Mouse (Mus musculus): Measurements from ENCODE around the gene Rbbp8nl. TPM values are rescaled to one million over a fixed set of nuclear protein-coding genes. Genes with fewer than 3 reads are reported as not detected.

The Rbbp8nl gene
- polyA plus RNA-seq, 1 experiment from 2014 or later: not detected

DNA sequence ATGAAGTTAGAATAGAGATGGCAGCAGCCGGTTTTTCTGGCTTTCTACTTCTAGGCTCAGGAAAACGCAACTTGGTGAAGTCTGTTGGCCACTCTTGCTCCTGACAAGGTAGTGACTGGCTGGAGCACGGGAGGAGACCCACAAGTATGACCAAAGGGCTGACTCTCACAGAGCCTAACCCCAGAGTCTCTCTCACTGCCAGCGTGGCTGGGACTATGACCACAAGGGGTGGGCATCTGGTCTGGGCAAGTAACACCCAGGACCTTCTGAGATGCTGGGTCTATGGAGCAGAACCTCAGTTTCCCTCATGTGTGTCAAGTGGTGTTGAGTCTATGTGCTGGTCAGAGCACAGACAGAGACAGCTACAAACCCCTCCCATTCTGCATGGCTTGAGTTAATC is 13.3 kb downstream of the Rbbp8nl start:
- peaks cover 12% of the 10 kb centered on the region for H3K4me1 ChIP-seq (ENCODE audit: control insufficient read depth, insufficient read depth, low read length)

DNA sequence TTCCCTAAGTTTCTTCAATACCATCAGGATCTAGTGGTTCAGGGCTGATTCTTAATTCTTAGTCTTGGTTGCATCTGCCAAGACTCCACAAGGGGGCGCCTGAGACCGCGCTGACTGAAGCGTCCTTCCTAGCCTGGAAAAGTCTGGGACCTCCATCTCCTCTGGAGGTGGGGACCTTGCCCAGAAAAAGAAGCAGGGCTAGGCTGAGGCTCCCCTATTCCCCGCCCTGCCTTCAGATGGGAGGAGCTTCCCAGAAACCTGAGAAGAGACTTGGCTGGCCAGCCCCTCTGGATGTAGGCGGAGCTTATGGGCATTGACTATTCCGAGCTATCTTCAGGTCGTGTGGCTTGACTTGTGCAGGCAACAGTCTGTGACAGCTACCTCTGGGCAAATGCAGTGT is 13.8 kb downstream of the Rbbp8nl start:
- Histone ChIP-seq H3K9me3 (replicated peaks; ENCODE audit: control insufficient read depth, low read length) (no peaks in the 10 kb centered on the region), H3K27me3 (replicated peaks; ENCODE audit: control insufficient read depth, insufficient read depth, low read length) (no peaks in the 10 kb centered on the region), H3K4me3 (ENCODE audit: low read depth, low read length) (no peak overlapping the region), H3K4me2 (ENCODE audit: low read length) (no peak overlapping the region), H3K4me1 (ENCODE audit: control insufficient read depth, insufficient read depth, low read length) (peaks cover 12% of the 10 kb centered on the region), H3K36me3 (ENCODE audit: control insufficient read depth, insufficient read depth, low read length) (no peaks in the 10 kb centered on the region), H3K27ac (ENCODE audit: low read depth, low read length) (no peak overlapping the region), H3K9ac (ENCODE audit: low read length) (no peak overlapping the region)
- ATAC-seq (0 out of 2 replicates have a peak, but pooled peaks have one; percentile 16), DNase-seq (ENCODE audit: low spot score) (peak; percentile 91)
- WGBS: under 1% methylated on average over 8 of the region's 8 CpGs

More for the DNA sequence above, 13.3 kb downstream of the Rbbp8nl start:
- 56% methylated on average over 4 of the region's 4 CpGs for WGBS
- Histone ChIP-seq H3K9ac (ENCODE audit: low read length) (no peak overlapping the region), H3K4me2 (ENCODE audit: low read length) (no peak overlapping the region), H3K27me3 (replicated peaks; ENCODE audit: control insufficient read depth, insufficient read depth, low read length) (no peaks in the 10 kb centered on the region), H3K9me3 (replicated peaks; ENCODE audit: control insufficient read depth, low read length) (no peaks in the 10 kb centered on the region), H3K27ac (ENCODE audit: low read depth, low read length) (no peak overlapping the region), H3K4me3 (ENCODE audit: low read depth, low read length) (no peak overlapping the region), H3K36me3 (ENCODE audit: control insufficient read depth, insufficient read depth, low read length) (no peaks in the 10 kb centered on the region)
- DNase-seq (ENCODE audit: low spot score): no peak
- no peak for ATAC-seq

- Histone ChIP-seq H3K4me3 (ENCODE audit: low read depth, low read length) (no peak overlapping the region), H3K9ac (ENCODE audit: low read length) (no peak overlapping the region), H3K27me3 (replicated peaks; ENCODE audit: control insufficient read depth, insufficient read depth, low read length) (no peaks in the 10 kb centered on the region), H3K27ac (ENCODE audit: low read depth, low read length) (no peak overlapping the region), H3K4me1 (ENCODE audit: control insufficient read depth, insufficient read depth, low read length) (peaks cover 12% of the 10 kb centered on the region), H3K9me3 (replicated peaks; ENCODE audit: control insufficient read depth, low read length) (no peaks in the 10 kb centered on the region), H3K36me3 (ENCODE audit: control insufficient read depth, insufficient read depth, low read length) (peaks cover 5% of the 10 kb centered on the region; the same call in 1 of the 2 replicates), H3K4me2 (ENCODE audit: low read length) (no peak overlapping the region)
- WGBS: 87% methylated on average over 2 of the region's 2 CpGs
- DNase-seq (ENCODE audit: low spot score) (no peak), ATAC-seq (no peak)
Observed at GRCm38 (mm10) chr2:180274523-180274922, 15.2 kb downstream of the Rbbp8nl start.

DNA sequence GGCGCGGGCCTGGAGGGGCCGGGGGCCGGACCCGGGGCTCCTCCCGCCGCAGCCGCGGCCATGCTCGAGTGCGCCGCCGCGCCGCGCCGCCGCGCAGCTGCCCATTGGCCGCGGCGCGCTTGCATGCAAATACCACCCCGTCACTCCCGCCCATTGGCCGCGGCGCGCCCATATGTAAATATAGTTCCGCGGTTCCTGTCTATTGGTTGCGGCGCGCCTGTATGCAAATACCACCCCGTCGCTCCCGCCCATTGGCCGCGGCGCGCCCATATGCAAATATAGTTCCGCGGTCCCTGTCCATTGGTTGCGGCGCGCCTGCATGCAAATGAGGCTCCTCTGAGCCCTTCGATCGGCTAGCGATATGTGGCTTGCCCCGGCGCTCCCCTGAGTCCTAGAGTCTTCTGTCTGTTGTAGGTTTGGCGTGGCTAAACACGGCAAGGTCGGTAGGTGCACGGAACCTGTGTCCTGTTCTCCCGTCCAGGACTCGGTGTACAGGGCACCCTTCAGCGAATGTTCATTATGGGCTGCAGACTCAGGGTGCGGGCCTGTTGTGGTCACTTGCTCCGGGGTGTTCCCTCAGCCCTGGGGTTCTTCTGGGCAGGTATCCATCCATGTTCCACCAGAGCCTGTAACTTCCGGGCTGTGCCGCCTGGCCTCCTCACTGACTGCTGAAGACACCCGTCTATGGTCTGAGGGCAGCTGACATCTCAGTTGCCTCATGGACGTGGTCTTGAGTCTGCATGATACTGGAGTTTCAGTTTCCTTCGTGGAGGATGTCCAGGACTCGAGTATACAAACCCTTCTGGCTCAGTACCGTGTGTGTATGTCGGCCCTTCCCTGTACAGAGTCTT is 16.1 kb downstream of the Rbbp8nl start, which contains the start of gene Cables2:
Gene Cables2 (minus strand): TSS at position 103 of the 851 bp plus-strand sequence.
- Histone ChIP-seq H3K4me2 (ENCODE audit: low read length) (peak within 1 kb of the TSS; percentile 97), H3K9me3 (replicated peaks; ENCODE audit: control insufficient read depth, low read length) (no peaks in the 10 kb centered on the region), H3K4me1 (ENCODE audit: control insufficient read depth, insufficient read depth, low read length) (peaks cover 12% of the 10 kb centered on the region), H3K27me3 (replicated peaks; ENCODE audit: control insufficient read depth, insufficient read depth, low read length) (no peaks in the 10 kb centered on the region), H3K9ac (ENCODE audit: low read length) (peak within 1 kb of the TSS; percentile 93), H3K4me3 (ENCODE audit: low read depth, low read length) (peak within 1 kb of the TSS; percentile 81), H3K27ac (ENCODE audit: low read depth, low read length) (peak within 1 kb of the TSS; percentile 58), H3K36me3 (ENCODE audit: control insufficient read depth, insufficient read depth, low read length) (peaks cover 7% of the 10 kb centered on the region; the same call in 1 of the 2 replicates)
- 9% methylated on average over 55 of the region's 68 CpGs for WGBS
- ATAC-seq (peak; percentile 97), DNase-seq (ENCODE audit: low spot score) (peak; percentile 99)

GRCm38 (mm10) chr2:180272884-180273321 is 16.8 kb downstream of the Rbbp8nl start:
- peak overlapping the region; percentile 81 for H3K4me3 ChIP-seq (ENCODE audit: low read depth, low read length)
- no peaks in the 10 kb centered on the region for H3K27me3 ChIP-seq (replicated peaks; ENCODE audit: control insufficient read depth, insufficient read depth, low read length)
- no peaks in the 10 kb centered on the region for H3K9me3 ChIP-seq (replicated peaks; ENCODE audit: control insufficient read depth, low read length)
- peak overlapping the region; percentile 93 for H3K9ac ChIP-seq (ENCODE audit: low read length)
- under 1% methylated on average over 26 of the region's 37 CpGs for WGBS
- peaks cover 12% of the 10 kb centered on the region for H3K4me1 ChIP-seq (ENCODE audit: control insufficient read depth, insufficient read depth, low read length)
- peaks cover 7% of the 10 kb centered on the region; the same call in 1 of the 2 replicates for H3K36me3 ChIP-seq (ENCODE audit: control insufficient read depth, insufficient read depth, low read length)
- H3K4me2 ChIP-seq (ENCODE audit: low read length): peak overlapping the region; percentile 97
- peak overlapping the region; percentile 58 for H3K27ac ChIP-seq (ENCODE audit: low read depth, low read length)
- peak; percentile 49 for ATAC-seq
- DNase-seq (ENCODE audit: low spot score): peak; percentile 38

DNA sequence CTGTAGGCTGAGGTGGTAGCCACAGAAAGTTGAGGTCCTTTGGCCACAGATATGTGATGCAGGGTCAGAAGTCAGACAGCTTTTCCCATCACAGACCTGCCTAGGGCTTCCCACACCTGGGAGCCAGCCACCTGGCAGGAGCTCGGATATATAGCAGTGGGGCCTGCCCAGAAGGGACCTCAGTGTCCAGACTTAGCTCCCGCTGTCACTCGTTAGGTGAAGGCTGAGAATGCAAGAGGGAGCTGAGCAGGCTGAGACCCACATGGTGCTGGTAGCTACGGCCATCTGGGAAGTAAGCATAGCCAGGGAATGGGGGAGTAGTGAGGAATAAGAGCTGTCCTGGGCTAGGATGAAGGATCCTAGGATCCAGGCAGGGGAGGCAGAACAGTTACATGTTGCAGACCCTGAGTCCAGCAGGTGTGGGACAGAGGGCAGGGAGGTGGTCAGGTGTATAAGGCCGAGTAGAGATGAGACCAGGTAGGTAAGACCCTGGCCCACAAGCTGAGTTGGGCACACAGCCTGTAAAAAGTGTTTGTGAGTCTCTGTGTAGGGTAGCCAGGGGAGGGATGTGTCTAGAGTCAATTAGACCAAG is 17.8 kb downstream of the Rbbp8nl start:
- peaks cover 12% of the 10 kb centered on the region for H3K4me1 ChIP-seq (ENCODE audit: control insufficient read depth, insufficient read depth, low read length)
- peak overlapping the region; percentile 97 for H3K4me2 ChIP-seq (ENCODE audit: low read length)
- DNase-seq (ENCODE audit: low spot score) (no peak), ATAC-seq (no peak)
- WGBS: 70% methylated on average over 5 of the region's 5 CpGs
- H3K4me3 ChIP-seq (ENCODE audit: low read depth, low read length): peak overlapping the region; percentile 81; the same call in 1 of the 2 replicates
- H3K9me3 ChIP-seq (replicated peaks; ENCODE audit: control insufficient read depth, low read length): no peaks in the 10 kb centered on the region
- H3K27ac ChIP-seq (ENCODE audit: low read depth, low read length): no peak overlapping the region
- H3K36me3 ChIP-seq (ENCODE audit: control insufficient read depth, insufficient read depth, low read length): peaks cover 14% of the 10 kb centered on the region
- H3K27me3 ChIP-seq (replicated peaks; ENCODE audit: control insufficient read depth, insufficient read depth, low read length): no peaks in the 10 kb centered on the region
- H3K9ac ChIP-seq (ENCODE audit: low read length): peak overlapping the region; percentile 93

DNA sequence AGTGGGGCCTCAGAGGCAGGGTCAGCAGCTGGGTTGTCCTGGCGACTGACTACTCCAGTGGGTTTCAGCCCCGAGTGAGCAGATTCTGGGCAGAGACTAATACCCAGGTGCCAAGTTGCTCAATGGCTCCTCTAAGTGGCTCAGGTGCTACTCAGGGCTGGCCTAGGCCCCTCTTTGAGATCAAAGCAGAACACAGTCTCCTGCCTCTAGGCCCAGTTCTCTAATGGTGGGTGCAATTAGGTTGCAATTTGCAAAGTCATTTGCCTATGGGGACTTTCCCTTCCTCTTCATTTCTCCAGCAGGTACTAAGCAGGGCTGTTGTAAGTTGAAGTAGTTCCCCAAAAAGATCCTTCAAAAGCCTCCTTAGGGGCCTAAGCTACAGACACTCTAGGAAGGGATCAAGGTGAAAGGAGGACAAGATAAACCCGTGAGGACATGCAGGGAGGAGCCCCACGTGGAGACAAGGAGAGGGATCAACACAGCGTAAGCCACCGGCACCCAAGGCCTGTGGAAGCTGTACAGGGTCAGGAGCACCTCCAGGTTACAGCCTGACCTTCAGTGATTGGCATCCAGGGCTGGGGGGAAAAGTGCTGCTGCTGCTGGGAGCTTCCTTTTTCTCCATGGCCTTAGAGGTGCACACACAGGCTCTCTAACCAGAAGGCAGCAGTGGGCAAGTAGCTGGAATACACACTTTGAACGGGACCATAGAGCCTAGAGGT is 19.0 kb downstream of the Rbbp8nl start:
- 81% methylated on average over 7 of the region's 7 CpGs for WGBS
- ATAC-seq (no peak), DNase-seq (ENCODE audit: low spot score) (no peak)
- no peak overlapping the region for H3K4me2 ChIP-seq (ENCODE audit: low read length)
- no peak overlapping the region for H3K4me3 ChIP-seq (ENCODE audit: low read depth, low read length)
- H3K36me3 ChIP-seq (ENCODE audit: control insufficient read depth, insufficient read depth, low read length): peaks cover 26% of the 10 kb centered on the region
- H3K27me3 ChIP-seq (replicated peaks; ENCODE audit: control insufficient read depth, insufficient read depth, low read length): no peaks in the 10 kb centered on the region
- H3K4me1 ChIP-seq (ENCODE audit: control insufficient read depth, insufficient read depth, low read length): peaks cover 12% of the 10 kb centered on the region
- no peak overlapping the region for H3K27ac ChIP-seq (ENCODE audit: low read depth, low read length)
- no peak overlapping the region for H3K9ac ChIP-seq (ENCODE audit: low read length)
- H3K9me3 ChIP-seq (replicated peaks; ENCODE audit: control insufficient read depth, low read length): no peaks in the 10 kb centered on the region

- 95% methylated on average over 10 of the region's 10 CpGs for WGBS
- H3K4me3 ChIP-seq (ENCODE audit: low read depth, low read length): no peak overlapping the region
- H3K27ac ChIP-seq (ENCODE audit: low read depth, low read length): no peak overlapping the region
- H3K4me2 ChIP-seq (ENCODE audit: low read length): no peak overlapping the region
- H3K9me3 ChIP-seq (replicated peaks; ENCODE audit: control insufficient read depth, low read length): no peaks in the 10 kb centered on the region
- no peak for ATAC-seq
- H3K36me3 ChIP-seq (ENCODE audit: control insufficient read depth, insufficient read depth, low read length): peaks cover 28% of the 10 kb centered on the region
- peaks cover 12% of the 10 kb centered on the region for H3K4me1 ChIP-seq (ENCODE audit: control insufficient read depth, insufficient read depth, low read length)
- no peak for DNase-seq (ENCODE audit: low spot score)
- no peak overlapping the region for H3K9ac ChIP-seq (ENCODE audit: low read length)
- H3K27me3 ChIP-seq (replicated peaks; ENCODE audit: control insufficient read depth, insufficient read depth, low read length): no peaks in the 10 kb centered on the region
Observed at GRCm38 (mm10) chr2:180269329-180269728, 20.4 kb downstream of the Rbbp8nl start.
